Mouse (Mus musculus) frontal cortex, postnatal 14 days (tissue): ENCODE data around the gene Zfx.

Experiments used
- DNase-seq, 2 experiments: peaks; one replicate each; pipeline ENCODE4 v3.0.0; 2022; ENCODE audit warnings: low spot score in 2 of 2

Gene Zfx

GRCm38 (mm10) chrX:94061246-94061645, 62.3 kb downstream of the Zfx start:
- DNase-seq, result peak; percentile 5 to 12

DNA sequence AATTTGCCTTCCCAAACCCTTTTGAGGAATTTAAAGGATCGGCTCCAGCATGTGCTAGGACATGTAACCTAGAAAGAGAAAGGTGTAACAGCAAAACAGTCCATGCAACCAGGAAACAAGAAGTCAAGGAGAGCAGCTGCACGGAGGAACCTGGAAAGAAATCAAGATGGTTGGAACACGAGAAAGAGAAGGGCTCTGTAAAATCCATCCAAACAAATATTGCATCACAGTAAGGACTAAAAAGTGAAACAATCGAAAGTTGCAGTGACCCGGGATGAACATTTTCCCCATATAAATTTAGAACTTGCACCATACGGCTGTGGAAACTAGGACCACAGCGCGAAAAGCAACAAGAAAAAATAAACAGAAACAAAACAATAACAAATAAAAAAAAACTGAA, 62.8 kb downstream of the Zfx start:
- no peak for DNase-seq

GRCm38 (mm10) chrX:94058748-94059147, 64.8 kb downstream of the Zfx start:
- DNase-seq, result no peak

GRCm38 (mm10) chrX:94049048-94049447, 74.5 kb downstream of the Zfx start:
- no peak for DNase-seq

- peak; percentile 3 to 6 for DNase-seq
Measured at GRCm38 (mm10) chrX:94048048-94048447, 75.5 kb downstream of the Zfx start.

- DNase-seq, result no peak
Measured at GRCm38 (mm10) chrX:94047381-94047780, 76.1 kb downstream of the Zfx start.

DNA sequence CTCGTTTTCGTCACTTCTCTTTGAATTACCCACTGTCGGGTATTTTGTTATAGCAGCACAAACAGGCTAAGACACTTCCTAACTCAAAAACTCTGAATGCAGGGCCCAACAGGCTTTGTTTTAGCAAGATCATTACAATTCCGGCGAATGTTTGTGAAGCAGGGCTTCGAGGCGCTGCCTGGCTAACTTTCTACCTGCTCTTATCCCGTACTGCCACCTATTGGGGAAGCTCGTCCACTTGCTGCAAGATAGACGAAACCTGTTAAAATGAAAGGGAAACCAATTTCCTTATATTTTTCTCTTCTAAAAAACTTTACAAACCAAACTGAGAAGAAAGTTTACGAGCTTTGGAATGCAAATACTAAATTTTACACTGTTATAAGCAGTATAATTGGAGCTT, 90.6 kb downstream of the Zfx start:
- DNase-seq, result peak; percentile 10 to 32

- no peak for DNase-seq
Measured at GRCm38 (mm10) chrX:94030081-94030480, 93.4 kb downstream of the Zfx start.
